Mouse (Mus musculus) liver, embryonic 14.5 days (tissue): Measurements from ENCODE around the gene Denr.

Source experiments
- CTCF ChIP-seq: IDR thresholded peaks from 2 replicates; pipeline ENCODE4 v1.5.1; 2016; ENCODE audit warnings: antibody characterized with exemption, low read depth, control low read depth
- EP300 ChIP-seq: IDR thresholded peaks from 2 replicates; pipeline ENCODE4 v1.6.1; 2016; ENCODE audit warnings: antibody characterized with exemption, low read depth

DNA sequence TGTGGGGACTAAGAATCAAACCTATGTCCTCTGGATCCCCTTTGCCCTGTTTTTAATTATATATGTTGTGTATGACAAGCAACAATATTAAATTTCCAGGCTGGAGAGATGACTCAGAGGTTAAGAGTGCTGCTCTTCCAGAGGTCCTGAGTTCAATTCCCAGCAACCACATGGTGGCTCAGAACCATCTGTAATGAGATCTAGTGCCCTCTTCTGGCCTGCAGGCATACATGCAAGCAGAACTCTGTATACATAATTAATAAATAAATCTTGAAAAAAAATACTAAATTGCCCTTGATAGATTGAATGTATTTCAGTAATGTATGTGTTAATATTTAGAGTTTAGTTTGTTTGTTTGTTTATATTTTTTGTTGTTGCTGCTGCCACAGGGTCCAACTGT lies 26.0 kb downstream of the Denr start:
- TF ChIP-seq CTCF (peak; percentile 53), EP300 (no peak)
